Mouse (Mus musculus): ENCODE results near the gene Egln1. TPM values are rescaled to one million over a fixed set of nuclear protein-coding genes. Genes with fewer than 3 reads are reported as not detected.

Egln1 gene
- polyA plus RNA-seq, 1 experiment from 2014 or later = 3.2 TPM

- ATAC-seq (0 out of 2 replicates have a peak, but pooled peaks have one; percentile 41), DNase-seq (no peak)
- Histone ChIP-seq H3K4me3 (ENCODE audit: low read depth, low read length) (no peak overlapping the region), H3K9me3 (ENCODE audit: low read length) (no peaks in the 10 kb centered on the region), H3K27me3 (ENCODE audit: insufficient read depth, low read length) (no peaks in the 10 kb centered on the region), H3K36me3 (replicated peaks; ENCODE audit: insufficient read depth, low read length) (no peaks in the 10 kb centered on the region), H3K9ac (replicated peaks) (no peak overlapping the region), H3K4me2 (ENCODE audit: low read depth, low read length) (no peak overlapping the region), H3K4me1 (ENCODE audit: insufficient read depth) (peaks cover 5% of the 10 kb centered on the region; the same call in 1 of the 2 replicates), H3K27ac (ENCODE audit: low read depth) (no peak overlapping the region)
- TF ChIP-seq EP300 (IDR thresholded peaks at IDR 0.05; ENCODE audit: low read depth) (no peak), CTCF (IDR thresholded peaks at IDR 0.05; ENCODE audit: low read depth) (no peak)
- 66% methylated on average over 5 of the region's 5 CpGs for WGBS (ENCODE audit: insufficient replicate concordance)
Measured at GRCm38 (mm10) chr8:124963246-124963645, 14.1 kb upstream of the Egln1 start.

- DNase-seq (no peak), ATAC-seq (no peak)
- Histone ChIP-seq H3K4me3 (ENCODE audit: low read depth, low read length) (no peak overlapping the region), H3K9ac (replicated peaks) (no peak overlapping the region), H3K4me2 (ENCODE audit: low read depth, low read length) (no peak overlapping the region), H3K27ac (ENCODE audit: low read depth) (no peak overlapping the region), H3K36me3 (replicated peaks; ENCODE audit: insufficient read depth, low read length) (no peaks in the 10 kb centered on the region), H3K4me1 (ENCODE audit: insufficient read depth) (peaks cover 5% of the 10 kb centered on the region; the same call in 1 of the 2 replicates), H3K9me3 (ENCODE audit: low read length) (no peaks in the 10 kb centered on the region), H3K27me3 (ENCODE audit: insufficient read depth, low read length) (no peaks in the 10 kb centered on the region)
- TF ChIP-seq CTCF (IDR thresholded peaks at IDR 0.05; ENCODE audit: low read depth) = no peak
- 41% methylated on average over 8 of the region's 8 CpGs for WGBS (ENCODE audit: insufficient replicate concordance)
Measured at GRCm38 (mm10) chr8:124960226-124960880, 11.2 kb upstream of the Egln1 start.

GRCm38 (mm10) chr8:124959462-124960225, 10.5 kb upstream of the Egln1 start:
- DNase-seq = no peak

GRCm38 (mm10) chr8:124954572-124955082, 5.5 kb upstream of the Egln1 start:
- DNase-seq (no peak), ATAC-seq (no peak)
- no peaks in the 10 kb centered on the region for H3K27me3 ChIP-seq (ENCODE audit: insufficient read depth, low read length)
- H3K9me3 ChIP-seq (ENCODE audit: low read length) = no peaks in the 10 kb centered on the region
- H3K27ac ChIP-seq (ENCODE audit: low read depth) = no peak overlapping the region
- TF ChIP-seq CTCF (IDR thresholded peaks at IDR 0.05; ENCODE audit: low read depth) (no peak), EP300 (IDR thresholded peaks at IDR 0.05; ENCODE audit: low read depth) (no peak)
- no peaks in the 10 kb centered on the region for H3K36me3 ChIP-seq (replicated peaks; ENCODE audit: insufficient read depth, low read length)
- H3K4me1 ChIP-seq (ENCODE audit: insufficient read depth) = peaks cover 12% of the 10 kb centered on the region
- H3K4me2 ChIP-seq (ENCODE audit: low read depth, low read length) = no peak overlapping the region
- H3K4me3 ChIP-seq (ENCODE audit: low read depth, low read length) = no peak overlapping the region
- WGBS (ENCODE audit: insufficient replicate concordance) = 79% methylated on average over 8 of the region's 8 CpGs
- H3K9ac ChIP-seq (replicated peaks) = no peak overlapping the region

More at GRCm38 (mm10) chr8:124959462-124960225, 10.5 kb upstream of the Egln1 start:
- Histone ChIP-seq H3K4me3 (ENCODE audit: low read depth, low read length) (no peak overlapping the region), H3K4me2 (ENCODE audit: low read depth, low read length) (no peak overlapping the region), H3K27ac (ENCODE audit: low read depth) (no peak overlapping the region), H3K9ac (replicated peaks) (no peak overlapping the region), H3K27me3 (ENCODE audit: insufficient read depth, low read length) (no peaks in the 10 kb centered on the region), H3K36me3 (replicated peaks; ENCODE audit: insufficient read depth, low read length) (no peaks in the 10 kb centered on the region), H3K4me1 (ENCODE audit: insufficient read depth) (peaks cover 5% of the 10 kb centered on the region; the same call in 1 of the 2 replicates), H3K9me3 (ENCODE audit: low read length) (no peaks in the 10 kb centered on the region)
- ATAC-seq = peak; percentile 13; the same call in 1 of the 2 replicates
- TF ChIP-seq EP300 (IDR thresholded peaks at IDR 0.05; ENCODE audit: low read depth) (no peak), CTCF (IDR thresholded peaks at IDR 0.05; ENCODE audit: low read depth) (no peak)
- WGBS (ENCODE audit: insufficient replicate concordance) = 41% methylated on average over 8 of the region's 8 CpGs

- H3K4me3 ChIP-seq (ENCODE audit: low read depth, low read length) = no peak overlapping the region
- H3K36me3 ChIP-seq (replicated peaks; ENCODE audit: insufficient read depth, low read length) = no peaks in the 10 kb centered on the region
- 75% methylated on average over 7 of the region's 7 CpGs for WGBS (ENCODE audit: insufficient replicate concordance)
- H3K9ac ChIP-seq (replicated peaks) = no peak overlapping the region
- H3K4me2 ChIP-seq (ENCODE audit: low read depth, low read length) = no peak overlapping the region
- H3K27me3 ChIP-seq (ENCODE audit: insufficient read depth, low read length) = no peaks in the 10 kb centered on the region
- DNase-seq = no peak
- TF ChIP-seq CTCF (IDR thresholded peaks at IDR 0.05; ENCODE audit: low read depth) (no peak), EP300 (IDR thresholded peaks at IDR 0.05; ENCODE audit: low read depth) (no peak)
- no peak for ATAC-seq
- no peak overlapping the region for H3K27ac ChIP-seq (ENCODE audit: low read depth)
- H3K9me3 ChIP-seq (ENCODE audit: low read length) = no peaks in the 10 kb centered on the region
- H3K4me1 ChIP-seq (ENCODE audit: insufficient read depth) = peaks cover 11% of the 10 kb centered on the region
Measured at GRCm38 (mm10) chr8:124953188-124953587, 4.1 kb upstream of the Egln1 start.

- TF ChIP-seq CTCF (IDR thresholded peaks at IDR 0.05; ENCODE audit: low read depth) = no peak
- TF ChIP-seq EP300 (IDR thresholded peaks at IDR 0.05; ENCODE audit: low read depth) = no peak
- no peak for DNase-seq
- Histone ChIP-seq H3K27ac (ENCODE audit: low read depth) (no peak overlapping the region), H3K27me3 (ENCODE audit: insufficient read depth, low read length) (no peaks in the 10 kb centered on the region), H3K4me3 (ENCODE audit: low read depth, low read length) (no peak overlapping the region), H3K4me2 (ENCODE audit: low read depth, low read length) (peak overlapping the region; percentile 95; the same call in 1 of the 2 replicates), H3K9me3 (ENCODE audit: low read length) (no peaks in the 10 kb centered on the region), H3K4me1 (ENCODE audit: insufficient read depth) (peaks cover 28% of the 10 kb centered on the region), H3K36me3 (replicated peaks; ENCODE audit: insufficient read depth, low read length) (no peaks in the 10 kb centered on the region), H3K9ac (replicated peaks) (no peak overlapping the region)
- no peak for ATAC-seq
- WGBS (ENCODE audit: insufficient replicate concordance) = 45% methylated on average over 2 of the region's 2 CpGs
Measured at GRCm38 (mm10) chr8:124950865-124951264, 1.7 kb upstream of the Egln1 start.

All from liver, postnatal 0 days (tissue).